Mouse (Mus musculus): Measurements from ENCODE around the gene Gpr22. TPM values are rescaled to one million over a fixed set of nuclear protein-coding genes. Genes with fewer than 3 reads are reported as not detected.

Gpr22 gene
- 0.03 TPM in 1 of 2 replicates, not detected in the other for polyA plus RNA-seq (2015; fragmentation: Nextera tagmentation; extraction: Ambion mirVana)

- no peak for ATAC-seq (ENCODE audit: insufficient read depth)
- Histone ChIP-seq H3K9ac (no peak within 1 kb of the TSS), H3K9me3 (replicated peaks) (no peaks in the 10 kb centered on the region), H3K27ac (replicated peaks) (no peak within 1 kb of the TSS), H3K27me3 (no peaks in the 10 kb centered on the region), H3K4me2 (no peak within 1 kb of the TSS), H3K4me1 (replicated peaks) (no peaks in the 10 kb centered on the region), H3K4me3 (replicated peaks) (no peak within 1 kb of the TSS), H3K36me3 (replicated peaks) (no peaks in the 10 kb centered on the region)
- 56% methylated on average over 6 of the region's 6 CpGs for WGBS (ENCODE audit: insufficient replicate concordance)
These were observed at the start of gene Gpr22 for GRCm38 (mm10) chr12:31713600-31713999. Gene Gpr22, minus strand, starts transcription at chr12:31713947.

- no peak for ATAC-seq (ENCODE audit: insufficient read depth)
- WGBS (ENCODE audit: insufficient replicate concordance): 56% methylated on average over 2 of the region's 2 CpGs
- Histone ChIP-seq H3K36me3 (replicated peaks) (no peaks in the 10 kb centered on the region), H3K27ac (replicated peaks) (no peak overlapping the region), H3K9me3 (replicated peaks) (no peaks in the 10 kb centered on the region), H3K4me3 (replicated peaks) (no peak overlapping the region), H3K4me1 (replicated peaks) (no peaks in the 10 kb centered on the region), H3K27me3 (no peaks in the 10 kb centered on the region), H3K4me2 (no peak overlapping the region), H3K9ac (no peak overlapping the region)
These were observed 42.4 kb upstream of the Gpr22 start for GRCm38 (mm10) chr12:31755885-31756755.

GRCm38 (mm10) chr12:31754465-31754864, 40.7 kb upstream of the Gpr22 start:
- no peak for ATAC-seq (ENCODE audit: insufficient read depth)
- Histone ChIP-seq H3K27ac (replicated peaks) (no peak overlapping the region), H3K9ac (no peak overlapping the region), H3K4me2 (no peak overlapping the region), H3K27me3 (no peaks in the 10 kb centered on the region), H3K4me1 (replicated peaks) (no peaks in the 10 kb centered on the region), H3K4me3 (replicated peaks) (no peak overlapping the region), H3K36me3 (replicated peaks) (no peaks in the 10 kb centered on the region), H3K9me3 (replicated peaks) (no peaks in the 10 kb centered on the region)
- 73% methylated on average over 2 of the region's 2 CpGs for WGBS (ENCODE audit: insufficient replicate concordance)

- Histone ChIP-seq H3K4me2 (no peak overlapping the region), H3K4me1 (replicated peaks) (no peaks in the 10 kb centered on the region), H3K36me3 (replicated peaks) (no peaks in the 10 kb centered on the region), H3K4me3 (replicated peaks) (no peak overlapping the region), H3K27me3 (no peaks in the 10 kb centered on the region), H3K9ac (no peak overlapping the region), H3K9me3 (replicated peaks) (no peaks in the 10 kb centered on the region), H3K27ac (replicated peaks) (no peak overlapping the region)
- ATAC-seq (ENCODE audit: insufficient read depth): no peak
- 76% methylated on average over 4 of the region's 4 CpGs for WGBS (ENCODE audit: insufficient replicate concordance)
These were observed 36.1 kb upstream of the Gpr22 start for GRCm38 (mm10) chr12:31749846-31750245.

GRCm38 (mm10) chr12:31747301-31747700, 33.6 kb upstream of the Gpr22 start:
- no peak overlapping the region for H3K4me3 ChIP-seq (replicated peaks)
- H3K4me2 ChIP-seq: no peak overlapping the region
- no peaks in the 10 kb centered on the region for H3K27me3 ChIP-seq
- no peaks in the 10 kb centered on the region for H3K36me3 ChIP-seq (replicated peaks)
- H3K4me1 ChIP-seq (replicated peaks): no peaks in the 10 kb centered on the region
- 72% methylated on average over 8 of the region's 8 CpGs for WGBS (ENCODE audit: insufficient replicate concordance)
- ATAC-seq (ENCODE audit: insufficient read depth): no peak
- H3K9ac ChIP-seq: no peak overlapping the region
- no peak overlapping the region for H3K27ac ChIP-seq (replicated peaks)
- no peaks in the 10 kb centered on the region for H3K9me3 ChIP-seq (replicated peaks)

- Histone ChIP-seq H3K9ac (no peak overlapping the region), H3K27me3 (no peaks in the 10 kb centered on the region), H3K4me2 (no peak overlapping the region), H3K27ac (replicated peaks) (no peak overlapping the region), H3K4me1 (replicated peaks) (no peaks in the 10 kb centered on the region), H3K9me3 (replicated peaks) (no peaks in the 10 kb centered on the region), H3K36me3 (replicated peaks) (no peaks in the 10 kb centered on the region), H3K4me3 (replicated peaks) (no peak overlapping the region)
- ATAC-seq (ENCODE audit: insufficient read depth): no peak
- WGBS (ENCODE audit: insufficient replicate concordance): 61% methylated on average over 2 of the region's 2 CpGs
These were observed 20.9 kb upstream of the Gpr22 start for GRCm38 (mm10) chr12:31734616-31735015.

- H3K9me3 ChIP-seq (replicated peaks): no peaks in the 10 kb centered on the region
- no peak overlapping the region for H3K4me3 ChIP-seq (replicated peaks)
- no peaks in the 10 kb centered on the region for H3K4me1 ChIP-seq (replicated peaks)
- no peaks in the 10 kb centered on the region for H3K36me3 ChIP-seq (replicated peaks)
- H3K9ac ChIP-seq: no peak overlapping the region
- no peaks in the 10 kb centered on the region for H3K27me3 ChIP-seq
- no peak overlapping the region for H3K27ac ChIP-seq (replicated peaks)
- no peak for ATAC-seq (ENCODE audit: insufficient read depth)
- H3K4me2 ChIP-seq: no peak overlapping the region
- 83% methylated on average over 1 of the region's 1 CpGs for WGBS (ENCODE audit: insufficient replicate concordance)
These were observed 16.4 kb upstream of the Gpr22 start for GRCm38 (mm10) chr12:31730126-31730525.

GRCm38 (mm10) chr12:31726707-31727106, 13.0 kb upstream of the Gpr22 start:
- no peak overlapping the region for H3K27ac ChIP-seq (replicated peaks)
- H3K36me3 ChIP-seq (replicated peaks): no peaks in the 10 kb centered on the region
- WGBS (ENCODE audit: insufficient replicate concordance): 75% methylated on average over 1 of the region's 1 CpGs
- no peak for ATAC-seq (ENCODE audit: insufficient read depth)
- H3K4me1 ChIP-seq (replicated peaks): no peaks in the 10 kb centered on the region
- no peak overlapping the region for H3K9ac ChIP-seq
- H3K9me3 ChIP-seq (replicated peaks): no peaks in the 10 kb centered on the region
- no peak overlapping the region for H3K4me2 ChIP-seq
- H3K27me3 ChIP-seq: no peaks in the 10 kb centered on the region
- H3K4me3 ChIP-seq (replicated peaks): no peak overlapping the region

- 73% methylated on average over 12 of the region's 12 CpGs for WGBS (ENCODE audit: insufficient replicate concordance)
- Histone ChIP-seq H3K4me3 (replicated peaks) (no peak overlapping the region), H3K27ac (replicated peaks) (no peak overlapping the region), H3K9me3 (replicated peaks) (no peaks in the 10 kb centered on the region), H3K4me1 (replicated peaks) (no peaks in the 10 kb centered on the region), H3K36me3 (replicated peaks) (no peaks in the 10 kb centered on the region), H3K27me3 (no peaks in the 10 kb centered on the region), H3K4me2 (no peak overlapping the region), H3K9ac (no peak overlapping the region)
- ATAC-seq (ENCODE audit: insufficient read depth): no peak
These were observed 11.9 kb upstream of the Gpr22 start for GRCm38 (mm10) chr12:31725511-31726275.

- Histone ChIP-seq H3K36me3 (replicated peaks) (no peaks in the 10 kb centered on the region), H3K27ac (replicated peaks) (no peak overlapping the region), H3K9ac (no peak overlapping the region), H3K27me3 (no peaks in the 10 kb centered on the region), H3K4me3 (replicated peaks) (no peak overlapping the region), H3K9me3 (replicated peaks) (no peaks in the 10 kb centered on the region), H3K4me1 (replicated peaks) (no peaks in the 10 kb centered on the region), H3K4me2 (no peak overlapping the region)
- WGBS (ENCODE audit: insufficient replicate concordance): 76% methylated on average over 3 of the region's 3 CpGs
- ATAC-seq (ENCODE audit: insufficient read depth): no peak
These were observed 10.8 kb upstream of the Gpr22 start for GRCm38 (mm10) chr12:31724576-31724975.

- no peak overlapping the region for H3K4me2 ChIP-seq
- H3K4me1 ChIP-seq (replicated peaks): no peaks in the 10 kb centered on the region
- H3K9ac ChIP-seq: no peak overlapping the region
- ATAC-seq (ENCODE audit: insufficient read depth): no peak
- no peaks in the 10 kb centered on the region for H3K36me3 ChIP-seq (replicated peaks)
- no peak overlapping the region for H3K4me3 ChIP-seq (replicated peaks)
- no peaks in the 10 kb centered on the region for H3K27me3 ChIP-seq
- H3K27ac ChIP-seq (replicated peaks): no peak overlapping the region
- H3K9me3 ChIP-seq (replicated peaks): no peaks in the 10 kb centered on the region
- WGBS (ENCODE audit: insufficient replicate concordance): 62% methylated on average over 1 of the region's 1 CpGs
These were observed 6.0 kb upstream of the Gpr22 start for GRCm38 (mm10) chr12:31719586-31720275.

Data from liver, embryonic 15.5 days (tissue).